ENCODE assay signal across 8 mouse cellular contexts in genomic region chr13:54071606-54072331, GRCm38 (mm10). TPM values are rescaled to one million over a fixed set of nuclear protein-coding genes. Genes with fewer than 3 reads are reported as not detected.
DNase-seq lines count a peak whose midpoint lies in the region; ATAC-seq and TF ChIP-seq lines count a peak whose summit lies in the region.

TSS of gene Sfxn1 (plus strand) at chr13:54071869.

- peaks cover 7 to 24% of the 10 kb centered on the region in 2 experiments for H3K36me3 ChIP-seq in CH12.LX (replicated peaks in 1 of 2; ENCODE audit: control insufficient read depth in 1 of 2, insufficient read depth in 1 of 2, low read length in 1 of 2)
- H3K36me3 ChIP-seq in forebrain, embryonic 12.5 days (replicated peaks): no peaks in the 10 kb centered on the region
- peaks cover 2% of the 10 kb centered on the region; the same call in 1 of the 2 replicates for H3K36me3 ChIP-seq in heart, embryonic 16.5 days (ENCODE audit: control insufficient read depth, insufficient read depth)
- no peaks in the 10 kb centered on the region for H3K36me3 ChIP-seq in liver, embryonic 14.5 days (replicated peaks; ENCODE audit: control insufficient read depth, insufficient read depth, low read depth)
- no peaks in the 10 kb centered on the region for H3K36me3 ChIP-seq in stomach, postnatal 0 days (ENCODE audit: control insufficient read depth, insufficient read depth, low read length)

- peak within 1 kb of the TSS; percentile 66 for H3K27ac ChIP-seq in CH12.LX (ENCODE audit: insufficient read depth, low read depth)
- peak within 1 kb of the TSS; percentile 63 for H3K27ac ChIP-seq in forebrain, embryonic 12.5 days
- H3K27ac ChIP-seq in heart, embryonic 16.5 days (ENCODE audit: low read length): peak within 1 kb of the TSS; percentile 82
- peak within 1 kb of the TSS; percentile 1 for H3K27ac ChIP-seq in liver, embryonic 14.5 days
- peak within 1 kb of the TSS; percentile 86 for H3K27ac ChIP-seq in stomach, postnatal 0 days (replicated peaks)

- peaks cover 3 to 27% of the 10 kb centered on the region in 2 experiments for H3K4me1 ChIP-seq in CH12.LX (ENCODE audit: control insufficient read depth in 1 of 2, insufficient read depth in 2 of 2)
- peaks cover 29% of the 10 kb centered on the region for H3K4me1 ChIP-seq in forebrain, embryonic 12.5 days
- H3K4me1 ChIP-seq in heart, embryonic 16.5 days (ENCODE audit: control insufficient read depth, insufficient read depth, low read length): peaks cover 20% of the 10 kb centered on the region
- peaks cover 2 to 18% of the 10 kb centered on the region in 2 experiments; a peak in 3 of 4 replicates for H3K4me1 ChIP-seq in liver, embryonic 14.5 days (replicated peaks; ENCODE audit: control insufficient read depth in 2 of 2, insufficient read depth in 2 of 2, low read length in 1 of 2)
- H3K4me1 ChIP-seq in stomach, postnatal 0 days (replicated peaks; ENCODE audit: control insufficient read depth, insufficient read depth): no peaks in the 10 kb centered on the region

- WGBS in forebrain, embryonic 12.5 days: under 1% methylated on average over 74 of the region's 74 CpGs
- under 1% methylated on average over 74 of the region's 74 CpGs for WGBS in heart, embryonic 16.5 days
- under 1% methylated on average over 74 of the region's 74 CpGs for WGBS in liver, embryonic 14.5 days (ENCODE audit: insufficient replicate concordance)
- WGBS in stomach, postnatal 0 days: under 1% methylated on average over 37 of the region's 74 CpGs

- no peak for TF ChIP-seq CTCF in CH12.LX (conservative IDR thresholded peaks at IDR 0.05 in 1 of 2, IDR thresholded peaks at IDR 0.05 in 1 of 2; ENCODE audit: low read depth in 2 of 2, low read length in 2 of 2)
- no peak for TF ChIP-seq CTCF in liver, embryonic 14.5 days (IDR thresholded peaks at IDR 0.05; ENCODE audit: low read depth)
- no peak for TF ChIP-seq CTCF in stomach, postnatal 0 days (IDR thresholded peaks at IDR 0.05; ENCODE audit: low read depth)

- TF ChIP-seq EP300 in CH12.LX (IDR thresholded peaks at IDR 0.05; ENCODE audit: low read length): no peak
- TF ChIP-seq EP300 in liver, embryonic 14.5 days (IDR thresholded peaks at IDR 0.05; ENCODE audit: low read depth): no peak
- no peak for TF ChIP-seq EP300 in stomach, postnatal 0 days (optimal IDR thresholded peaks at IDR 0.05)

- H3K79me2 ChIP-seq in CH12.LX (replicated peaks; ENCODE audit: control insufficient read depth, extremely low read depth, insufficient read depth, poor library complexity, severe bottlenecking): peaks cover 48% of the 10 kb centered on the region

- H3K9ac ChIP-seq in CH12.LX (ENCODE audit: insufficient read depth, low read depth): peak within 1 kb of the TSS; percentile 93
- H3K9ac ChIP-seq in forebrain, embryonic 12.5 days: peak within 1 kb of the TSS; percentile 78
- H3K9ac ChIP-seq in heart, embryonic 16.5 days (ENCODE audit: low read length): peak within 1 kb of the TSS; percentile 92
- peak within 1 kb of the TSS; percentile 73 for H3K9ac ChIP-seq in liver, embryonic 14.5 days (replicated peaks)
- H3K9ac ChIP-seq in stomach, postnatal 0 days (ENCODE audit: low read length): peak within 1 kb of the TSS; percentile 84

- dilution Hi-C loops in CH12.LX (cut with MboI; ENCODE audit: extremely low pct_ligation_motif_present, extremely low pct_unique_long_range_greater_than_20kb, low sequenced_read_pairs): no loop called here

- peak; percentile 83 for ATAC-seq in forebrain, embryonic 12.5 days (ENCODE audit: low FRiP score)
- peak; percentile 75 for ATAC-seq in heart, embryonic 16.5 days (replicated peaks; ENCODE audit: extremely low read depth, insufficient read depth, low FRiP score)
- peak; percentile 86 for ATAC-seq in liver, embryonic 14.5 days (ENCODE audit: insufficient read depth)
- peak; percentile 85 for ATAC-seq in stomach, postnatal 0 days (ENCODE audit: low FRiP score, low TSS enrichment)

- DNase-seq in CH12.LX (ENCODE audit: extremely low read depth): peak; percentile 78
- peak; percentile 53 for DNase-seq in c-Kit-positive CD71-positive TER-119-negative erythroid progenitor cells, embryonic 14.5 days (ENCODE audit: low read depth)
- peak; percentile 81 to 86 for DNase-seq in kidney, postnatal 36 days
- DNase-seq in liver, embryonic 14.5 days (ENCODE audit: low read depth in 3 of 3, low spot score in 3 of 3): peak in 2 of 3 experiments; percentile 55 to 59
- DNase-seq in neural tube, embryonic 10.5 days (ENCODE audit: extremely low spot score, low spot score): peak; percentile 75
- peak; percentile 81 for DNase-seq in stomach, postnatal 0 days (ENCODE audit: low spot score)

- H3K4me3 ChIP-seq in CH12.LX (replicated peaks in 1 of 3; ENCODE audit: low read depth in 2 of 3, low read length in 2 of 3, poor library complexity in 1 of 3): peak within 1 kb of the TSS; percentile 87 to 96 (median 95)
- peak within 1 kb of the TSS; percentile 69 for H3K4me3 ChIP-seq in forebrain, embryonic 12.5 days (replicated peaks)
- peak within 1 kb of the TSS; percentile 87 for H3K4me3 ChIP-seq in heart, embryonic 16.5 days (ENCODE audit: low read length)
- peak within 1 kb of the TSS; percentile 75 to 78 for H3K4me3 ChIP-seq in liver, embryonic 14.5 days (ENCODE audit: insufficient read depth in 1 of 2, low read depth in 2 of 2, low read length in 2 of 2)
- H3K4me3 ChIP-seq in stomach, postnatal 0 days (ENCODE audit: low read depth, low read length): peak within 1 kb of the TSS; percentile 79

- TF ChIP-seq POLR2A in CH12.LX (IDR thresholded peaks at IDR 0.05; ENCODE audit: low read depth, low read length): peak; percentile 63; the same call in 1 of the 2 replicates

- peaks cover 39% of the 10 kb centered on the region for H3K27me3 ChIP-seq in CH12.LX (replicated peaks)
- H3K27me3 ChIP-seq in forebrain, embryonic 12.5 days: peaks cover 13% of the 10 kb centered on the region
- no peaks in the 10 kb centered on the region for H3K27me3 ChIP-seq in heart, embryonic 16.5 days (ENCODE audit: control insufficient read depth, insufficient read depth, low read length)
- no peaks in the 10 kb centered on the region for H3K27me3 ChIP-seq in liver, embryonic 14.5 days (ENCODE audit: control insufficient read depth, insufficient read depth, low read length)
- H3K27me3 ChIP-seq in stomach, postnatal 0 days (ENCODE audit: control insufficient read depth, insufficient read depth, low read length): no peaks in the 10 kb centered on the region

- in situ Hi-C loops in CH12.LX (cut with MboI; ENCODE audit: low pct_ligation_motif_present, low pct_unique_long_range_greater_than_20kb, low sequenced_read_pairs): no loop called here

- no peak for TF ChIP-seq RAD21 in CH12.LX (IDR thresholded peaks at IDR 0.05; ENCODE audit: low read depth, low read length)

- peak within 1 kb of the TSS; percentile 98 for H3K4me2 ChIP-seq in CH12.LX (ENCODE audit: insufficient read depth, low read depth, poor library complexity, severe bottlenecking)
- H3K4me2 ChIP-seq in forebrain, embryonic 12.5 days: peak within 1 kb of the TSS; percentile 64
- peak within 1 kb of the TSS; percentile 85 for H3K4me2 ChIP-seq in heart, embryonic 16.5 days (ENCODE audit: low read depth, low read length)
- peak within 1 kb of the TSS; percentile 79 for H3K4me2 ChIP-seq in liver, embryonic 14.5 days (ENCODE audit: low read depth)
- H3K4me2 ChIP-seq in stomach, postnatal 0 days (replicated peaks; ENCODE audit: low read depth): peak within 1 kb of the TSS; percentile 73

- H3K9me3 ChIP-seq in CH12.LX (replicated peaks; ENCODE audit: low read length): no peaks in the 10 kb centered on the region
- H3K9me3 ChIP-seq in forebrain, embryonic 12.5 days: no peaks in the 10 kb centered on the region
- no peaks in the 10 kb centered on the region for H3K9me3 ChIP-seq in heart, embryonic 16.5 days (replicated peaks; ENCODE audit: control insufficient read depth, low read length)
- no peaks in the 10 kb centered on the region for H3K9me3 ChIP-seq in liver, embryonic 14.5 days (ENCODE audit: control insufficient read depth, low read length)
- H3K9me3 ChIP-seq in stomach, postnatal 0 days (ENCODE audit: control insufficient read depth, low read length): no peaks in the 10 kb centered on the region

TF ChIP-seq in CH12.LX, 34 proteins besides CTCF, POLR2A, EP300 and RAD21 (continues in another document):
- TF ChIP-seq RCOR1 (conservative IDR thresholded peaks at IDR 0.05; ENCODE audit: low read depth, low read length) (no peak), JUND (conservative IDR thresholded peaks at IDR 0.05; ENCODE audit: low read depth, low read length) (no peak), TBP (conservative IDR thresholded peaks at IDR 0.05; ENCODE audit: low read depth, low read length) (no peak), ZMIZ1 (IDR thresholded peaks at IDR 0.05; ENCODE audit: low read depth, low read length) (no peak), ETS1 (conservative IDR thresholded peaks at IDR 0.05; ENCODE audit: low read depth, low read length) (no peak), MXI1 (IDR thresholded peaks at IDR 0.05; ENCODE audit: low read depth, low read length) (peak; percentile 78), MYC (IDR thresholded peaks at IDR 0.05; ENCODE audit: low read depth, low read length) (peak; percentile 93), E2F4 (IDR thresholded peaks at IDR 0.05; ENCODE audit: insufficient replicate concordance, low read depth, low read length) (no peak), MAX (IDR thresholded peaks at IDR 0.05; ENCODE audit: low read length) (peak; percentile 94), CHD2 (IDR thresholded peaks at IDR 0.05; ENCODE audit: low read length) (no peak), POLR2AphosphoS2 (IDR thresholded peaks at IDR 0.05; ENCODE audit: low read depth, low read length) (no peak), ZC3H11A (IDR thresholded peaks at IDR 0.05; ENCODE audit: low read depth, low read length) (no peak), MEF2A (IDR thresholded peaks at IDR 0.05; ENCODE audit: borderline replicate concordance, low read depth, low read length) (0 out of 2 replicates have a peak, but pooled peaks have one; percentile 35), HCFC1 (IDR thresholded peaks at IDR 0.05; ENCODE audit: low read depth, low read length) (no peak), SIN3A (IDR thresholded peaks at IDR 0.05; ENCODE audit: low read length) (peak; percentile 52), GABPA (IDR thresholded peaks at IDR 0.05; ENCODE audit: insufficient replicate concordance, low read depth, low read length) (no peak), ZKSCAN1 (IDR thresholded peaks at IDR 0.05; ENCODE audit: borderline replicate concordance, low read depth, low read length) (no peak)

RNA-seq across cellular contexts. Expression of gene Sfxn1, which starts in this region (rescaled TPM):
- 71.7 and 84.1 TPM in 2 replicates for total RNA-seq in CH12.LX (2012; rRNA removed)
- total RNA-seq in CH12.LX (2014; rRNA removed): 97.1 and 98.0 TPM in 2 replicates
- polyA plus RNA-seq in CH12.LX (2012; ENCODE audit: insufficient read length, low read depth): 118 and 147 TPM in 2 replicates
- polyA plus RNA-seq in forebrain, embryonic 12.5 days (2016; fragmentation: Nextera tagmentation; extraction: Ambion mirVana): 83.4 and 84.9 TPM in 2 replicates
- 24.3 and 29.0 TPM in 2 replicates for polyA plus RNA-seq in heart, embryonic 16.5 days (2015; fragmentation: Nextera tagmentation; extraction: Ambion mirVana)
- polyA plus RNA-seq in liver, embryonic 14.5 days (2012; rRNA removed): 20.6 and 26.9 TPM in 2 replicates
- polyA plus RNA-seq in liver, embryonic 14.5 days (2014; fragmentation: Nextera tagmentation; extraction: Ambion mirVana): 62.7 and 67.8 TPM in 2 replicates
- 34.5 TPM in 2 replicates for polyA plus RNA-seq in stomach, postnatal 0 days (2015; fragmentation: Nextera tagmentation; extraction: Ambion mirVana)

Comparison
In these comparisons a context has a peak if more than half of its experiments do, and no peak if none do; other contexts are left out.
1. Peak in every context shown above with its lines: DNase-seq, ATAC-seq, H3K4me3 ChIP-seq and H3K27ac ChIP-seq.
2. H3K27ac ChIP-seq: peak in every context shown above with its lines; median percentile 86 in stomach, postnatal 0 days; 82 in heart, embryonic 16.5 days; 66 in CH12.LX; 63 in forebrain, embryonic 12.5 days; 1 in liver, embryonic 14.5 days.